ENCODE assay signal across 23 mouse cellular contexts in genomic region chr4:155395471-155395870, GRCm38 (mm10). TPM values are rescaled to one million over a fixed set of nuclear protein-coding genes. Genes with fewer than 3 reads are reported as not detected.
DNase-seq lines count a peak whose midpoint lies in the region; ATAC-seq and TF ChIP-seq lines count a peak whose summit lies in the region.
"Had no signal": no experiment of that assay in that cellular context is flagged by ENCODE, and none has a peak within 500 bp of the region (broad histone marks: within the 10 kb centered on the region; RNA-seq: fewer than 3 reads in every experiment).

No protein-coding gene starts in this region.

- H3K4me2 ChIP-seq in forebrain, postnatal 0 days (ENCODE audit: low read depth), result no peak overlapping the region
- no peak overlapping the region for H3K4me2 ChIP-seq in forebrain, embryonic 11.5 days (ENCODE audit: low read depth, low read length, severe bottlenecking)
- H3K4me2 ChIP-seq: embryonic facial prominence, embryonic 12.5 days; liver, embryonic 12.5 days; lung, embryonic 14.5 days; midbrain, embryonic 13.5 days; neural tube, embryonic 15.5 days had no signal

- H3K4me1 ChIP-seq in forebrain, postnatal 0 days (ENCODE audit: insufficient read depth), result no peaks in the 10 kb centered on the region
- H3K4me1 ChIP-seq in forebrain, embryonic 11.5 days (replicated peaks; ENCODE audit: control insufficient read depth, insufficient read depth, low read length), result peaks cover 6% of the 10 kb centered on the region
- H3K4me1 ChIP-seq in kidney, adult 2 months (ENCODE audit: control insufficient read depth, insufficient read depth, low read length), result no peaks in the 10 kb centered on the region

- H3K27me3 ChIP-seq in forebrain, postnatal 0 days (ENCODE audit: insufficient read depth, low read length), result peaks cover 26% of the 10 kb centered on the region
- H3K27me3 ChIP-seq in forebrain, embryonic 11.5 days (ENCODE audit: control insufficient read depth, insufficient read depth, low read length), result peaks cover 27% of the 10 kb centered on the region
- H3K27me3 ChIP-seq in kidney, adult 2 months (replicated peaks; ENCODE audit: control insufficient read depth, insufficient read depth, low read length), result no peaks in the 10 kb centered on the region

- 84% methylated on average over 5 of the region's 5 CpGs for WGBS in forebrain, postnatal 0 days
- WGBS in forebrain, embryonic 11.5 days, result 93% methylated on average over 5 of the region's 5 CpGs
- 85% methylated on average over 5 of the region's 5 CpGs for WGBS in kidney, adult 2 months

- no peak overlapping the region for H3K27ac ChIP-seq in forebrain, postnatal 0 days (ENCODE audit: low read depth, low read length)
- no peak overlapping the region for H3K27ac ChIP-seq in forebrain, embryonic 11.5 days (ENCODE audit: low read depth, low read length)
- H3K27ac ChIP-seq in kidney, adult 2 months (ENCODE audit: insufficient read depth, low read depth, low read length), result no peak overlapping the region
- H3K27ac ChIP-seq: embryonic facial prominence, embryonic 12.5 days; hindbrain, postnatal 0 days; liver, embryonic 12.5 days; midbrain, embryonic 13.5 days; neural tube, embryonic 15.5 days had no signal

- TF ChIP-seq CTCF in forebrain, postnatal 0 days (IDR thresholded peaks at IDR 0.05; ENCODE audit: low read depth), result no peak
- no peak for TF ChIP-seq CTCF in kidney, adult 2 months (conservative IDR thresholded peaks at IDR 0.05; ENCODE audit: insufficient read depth, insufficient read length, low read depth, low read length)

- no peak overlapping the region for H3K9ac ChIP-seq in forebrain, postnatal 0 days
- H3K9ac ChIP-seq in forebrain, embryonic 11.5 days (ENCODE audit: low read length), result no peak overlapping the region
- H3K9ac ChIP-seq: embryonic facial prominence, embryonic 12.5 days; liver, embryonic 12.5 days; lung, embryonic 14.5 days; midbrain, embryonic 13.5 days; neural tube, embryonic 15.5 days had no signal

- 0 out of 2 replicates have a peak, but pooled peaks have one; percentile 18 for ATAC-seq in forebrain, postnatal 0 days
- ATAC-seq in forebrain, embryonic 11.5 days (replicated peaks; ENCODE audit: low FRiP score), result no peak
- ATAC-seq: hindbrain, postnatal 0 days; liver, embryonic 12.5 days; midbrain, embryonic 13.5 days had no signal

- TF ChIP-seq POLR2A in kidney, adult 2 months (IDR thresholded peaks at IDR 0.05; ENCODE audit: low read depth, low read length), result no peak

- H3K9me3 ChIP-seq in forebrain, postnatal 0 days (ENCODE audit: low read length), result no peaks in the 10 kb centered on the region
- no peaks in the 10 kb centered on the region for H3K9me3 ChIP-seq in forebrain, embryonic 11.5 days (ENCODE audit: control insufficient read depth, low read length)
- H3K9me3 ChIP-seq: embryonic facial prominence, embryonic 12.5 days; liver, embryonic 12.5 days; midbrain, embryonic 13.5 days; neural tube, embryonic 15.5 days had no signal

- H3K4me3 ChIP-seq in forebrain, postnatal 0 days (ENCODE audit: low read depth, low read length), result no peak overlapping the region
- no peak overlapping the region for H3K4me3 ChIP-seq in forebrain, embryonic 11.5 days (ENCODE audit: low read depth, low read length)
- H3K4me3 ChIP-seq in kidney, adult 2 months (ENCODE audit: insufficient read depth, low read depth, low read length), result no peak overlapping the region
- H3K4me3 ChIP-seq: embryonic facial prominence, embryonic 12.5 days; liver, embryonic 12.5 days; midbrain, embryonic 13.5 days; neural tube, embryonic 15.5 days had no signal

- no peaks in the 10 kb centered on the region for H3K36me3 ChIP-seq in forebrain, postnatal 0 days (ENCODE audit: insufficient read depth)
- H3K36me3 ChIP-seq in forebrain, embryonic 11.5 days (ENCODE audit: control insufficient read depth, insufficient read depth, low read length), result no peaks in the 10 kb centered on the region
- H3K36me3 ChIP-seq in kidney, adult 2 months (ENCODE audit: control insufficient read depth, insufficient read depth, low read length), result no peaks in the 10 kb centered on the region
- H3K36me3 ChIP-seq: embryonic facial prominence, embryonic 12.5 days; liver, embryonic 12.5 days; midbrain, embryonic 13.5 days; neural tube, embryonic 15.5 days had no signal

- no peak for DNase-seq in forebrain, postnatal 0 days
- no peak for DNase-seq in forebrain, embryonic 11.5 days (ENCODE audit: low spot score)
- peak; percentile 90 for DNase-seq in brain, adult 2 months (ENCODE audit: low read depth, low spot score)
- peak; percentile 45 to 60 for DNase-seq in frontal cortex, postnatal 14 days (ENCODE audit: low spot score in 2 of 2)
- DNase-seq in left cerebral cortex, postnatal 36 days (ENCODE audit: low spot score in 2 of 2), result peak; percentile 60 to 75
- DNase-seq in adrenal gland, postnatal 25 days, result no peak
- no peak for DNase-seq in kidney, adult 2 months
- no peak for DNase-seq in adrenal gland, adult (ENCODE audit: inconsistent age in 2 of 2, low spot score in 1 of 2)
- DNase-seq: adrenal gland, postnatal 36 days; heart, postnatal 4 days; kidney, adult 8-10 months; kidney, postnatal 36 days; lung, embryonic 14.5 days; retina, postnatal 1 day; thymus, postnatal 25 days had no signal

- intact Hi-C loops in left cerebral cortex, postnatal 36 days (cut with DNase I), result no loop called here

RNA-seq across cellular contexts. Expression of gene Gabrd, which starts 2.4 kb away (rescaled TPM):
- 6.1 and 7.1 TPM in 2 replicates for total RNA-seq in forebrain, postnatal 0 days (2014; rRNA removed)
- polyA plus RNA-seq in forebrain, postnatal 0 days (2015; fragmentation: Nextera tagmentation; extraction: Ambion mirVana), result 3.8 and 5.1 TPM in 2 replicates
- not detected in 2 replicates for polyA plus RNA-seq in forebrain, embryonic 11.5 days (2014; fragmentation: Nextera tagmentation; extraction: Ambion mirVana)
- 10 to 100 TPM; 69.6 to 79.8 TPM for total RNA-seq in left cerebral cortex, postnatal 36 days (2021)
- total RNA-seq in adrenal gland, postnatal 25 days (2021), result not detected in 2 replicates
- polyA plus RNA-seq in kidney, adult 2 months (2012; rRNA removed), result 0.47 and 0.56 TPM in 2 replicates
- total RNA-seq: heart, postnatal 4 days had no signal
- polyA plus RNA-seq: C2C12; embryonic facial prominence, embryonic 12.5 days; heart, embryonic 14.5 days; liver, embryonic 12.5 days; lung, embryonic 14.5 days had no signal

RNA-seq across cellular contexts. Expression of gene Cfap74, which starts 13.5 kb away (rescaled TPM):
- 7.2 and 10.8 TPM in 2 replicates for total RNA-seq in forebrain, postnatal 0 days (2014; rRNA removed)
- polyA plus RNA-seq in forebrain, postnatal 0 days (2015; fragmentation: Nextera tagmentation; extraction: Ambion mirVana), result 5.1 and 6.6 TPM in 2 replicates
- 8.7 and 9.1 TPM in 2 replicates for polyA plus RNA-seq in forebrain, embryonic 11.5 days (2014; fragmentation: Nextera tagmentation; extraction: Ambion mirVana)
- 10 to 100 TPM; 10.4 to 20.9 TPM for total RNA-seq in left cerebral cortex, postnatal 36 days (2021)
- 0.71 and 1.5 TPM in 2 replicates for total RNA-seq in adrenal gland, postnatal 25 days (2021)
- 0.27 and 0.42 TPM in 2 replicates for polyA plus RNA-seq in kidney, adult 2 months (2012; rRNA removed)

RNA-seq across cellular contexts. Expression of gene Prkcz, which starts 34.3 kb away (rescaled TPM):
- 92.5 and 108 TPM in 2 replicates for total RNA-seq in forebrain, postnatal 0 days (2014; rRNA removed)
- 98.9 and 103 TPM in 2 replicates for polyA plus RNA-seq in forebrain, postnatal 0 days (2015; fragmentation: Nextera tagmentation; extraction: Ambion mirVana)
- 16.5 and 20.8 TPM in 2 replicates for polyA plus RNA-seq in forebrain, embryonic 11.5 days (2014; fragmentation: Nextera tagmentation; extraction: Ambion mirVana)
- 100 to 1,000 TPM; 224 to 236 TPM for total RNA-seq in left cerebral cortex, postnatal 36 days (2021)
- total RNA-seq in adrenal gland, postnatal 25 days (2021), result 2.5 and 6.3 TPM in 2 replicates
- 80.1 and 84.5 TPM in 2 replicates for polyA plus RNA-seq in kidney, adult 2 months (2012; rRNA removed)
- total RNA-seq: common myeloid progenitor, adult 5-6 weeks had no signal

Comparison
In these comparisons a context has a peak if more than half of its experiments do, and no peak if none do; other contexts are left out.
1. DNase-seq: peak in brain, adult 2 months (single experiment), frontal cortex, postnatal 14 days (2 of 2) and left cerebral cortex, postnatal 36 days (2 of 2); none in forebrain, postnatal 0 days (single experiment), forebrain, embryonic 11.5 days (single experiment), adrenal gland, postnatal 25 days (single experiment), kidney, adult 2 months (single experiment) and adrenal gland, adult (0 of 2).
2. RNA of gene Prkcz, which starts 34.3 kb away (total RNA-seq): 224 to 236 TPM in left cerebral cortex, postnatal 36 days and 92.5 to 108 TPM in forebrain, postnatal 0 days; 2.5 to 6.3 TPM in adrenal gland, postnatal 25 days; every median in the first group is over 10 times any median in the second.